Mouse (Mus musculus): Measurements from ENCODE around the gene Kcnj10. TPM values are rescaled to one million over a fixed set of nuclear protein-coding genes. Genes with fewer than 3 reads are reported as not detected.

The Kcnj10 gene
- 0.37 and 0.47 TPM in 2 replicates for total RNA-seq (2014; rRNA removed)
- 0.34 and 0.39 TPM in 2 replicates for polyA plus RNA-seq (2012; rRNA removed)

DNA sequence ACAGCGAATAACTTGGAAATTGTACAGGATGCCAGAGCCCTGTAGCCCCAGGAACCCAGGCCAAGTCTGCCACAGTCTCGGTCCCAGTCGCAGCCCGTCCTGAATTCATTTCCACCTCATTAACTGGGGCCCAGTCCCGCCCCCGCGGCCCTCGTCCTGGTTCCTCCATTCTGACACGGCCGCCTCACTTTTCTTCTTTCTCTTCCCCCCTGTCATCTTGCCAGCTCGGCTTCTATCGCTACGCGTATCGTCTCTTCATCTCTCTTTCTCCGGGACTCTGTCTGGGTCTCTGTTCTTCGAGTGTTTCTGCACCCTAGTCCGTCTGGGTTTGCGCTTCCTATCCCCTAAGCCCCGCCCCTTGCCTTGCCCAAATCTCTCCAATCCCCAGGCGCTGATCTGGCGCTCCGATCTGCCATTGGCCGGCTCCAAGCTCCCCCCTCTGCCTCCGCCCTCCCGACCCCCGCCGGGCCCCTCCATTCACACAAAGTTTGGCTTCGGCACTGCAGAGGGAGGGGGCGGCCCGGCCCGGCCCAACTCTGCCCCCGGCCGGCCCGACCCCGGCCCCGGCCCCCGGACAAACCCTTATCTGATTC lies at the start of gene Kcnj10:
Gene Kcnj10 (plus strand): TSS at position 482 of the 593 bp plus-strand sequence.
- Histone ChIP-seq H3K79me2 (ENCODE audit: control insufficient read depth, insufficient read depth, low read length) (no peaks in the 10 kb centered on the region), H3K36me3 (ENCODE audit: control insufficient read depth, insufficient read depth, low read length) (no peaks in the 10 kb centered on the region), H3K4me1 (ENCODE audit: control insufficient read depth, insufficient read depth, low read length) (no peaks in the 10 kb centered on the region), H3K4me3 (ENCODE audit: insufficient read depth, low read depth, low read length) (peak within 1 kb of the TSS; percentile 22), H3K27ac (replicated peaks; ENCODE audit: insufficient read depth, low read depth, low read length) (no peak within 1 kb of the TSS), H3K27me3 (ENCODE audit: control insufficient read depth, insufficient read depth, low read length) (peaks cover 8% of the 10 kb centered on the region), H3K9ac (ENCODE audit: low read depth, low read length) (no peak within 1 kb of the TSS)
- DNase-seq (ENCODE audit: extremely low read depth, low read depth, low spot score) = no peak
- 3% methylated on average over 38 of the region's 38 CpGs for WGBS
- TF ChIP-seq CTCF (IDR thresholded peaks at IDR 0.05; ENCODE audit: low read depth, low read length) (no peak), POLR2A (IDR thresholded peaks at IDR 0.05; ENCODE audit: extremely low read depth, insufficient read depth, low read length) (no peak)

GRCm38 (mm10) chr1:172292880-172293279 lies 48.1 kb upstream of the Kcnj10 start:
- DNase-seq (ENCODE audit: extremely low read depth, low read depth, low spot score) = no peak
- no peaks in the 10 kb centered on the region for H3K79me2 ChIP-seq (ENCODE audit: control insufficient read depth, insufficient read depth, low read length)
- no peak overlapping the region for H3K9ac ChIP-seq (ENCODE audit: low read depth, low read length)
- no peaks in the 10 kb centered on the region for H3K27me3 ChIP-seq (ENCODE audit: control insufficient read depth, insufficient read depth, low read length)
- H3K27ac ChIP-seq (replicated peaks; ENCODE audit: insufficient read depth, low read depth, low read length) = no peak overlapping the region
- no peak overlapping the region for H3K4me3 ChIP-seq (ENCODE audit: insufficient read depth, low read depth, low read length)
- WGBS = 94% methylated on average over 2 of the region's 2 CpGs
- H3K4me1 ChIP-seq (ENCODE audit: control insufficient read depth, insufficient read depth, low read length) = no peaks in the 10 kb centered on the region
- TF ChIP-seq CTCF (IDR thresholded peaks at IDR 0.05; ENCODE audit: low read depth, low read length) = no peak
- TF ChIP-seq POLR2A (IDR thresholded peaks at IDR 0.05; ENCODE audit: extremely low read depth, insufficient read depth, low read length) = no peak
- H3K36me3 ChIP-seq (ENCODE audit: control insufficient read depth, insufficient read depth, low read length) = no peaks in the 10 kb centered on the region

- H3K27ac ChIP-seq (replicated peaks; ENCODE audit: insufficient read depth, low read depth, low read length) = no peak overlapping the region
- TF ChIP-seq CTCF (IDR thresholded peaks at IDR 0.05; ENCODE audit: low read depth, low read length) = no peak
- no peak for TF ChIP-seq POLR2A (IDR thresholded peaks at IDR 0.05; ENCODE audit: extremely low read depth, insufficient read depth, low read length)
- DNase-seq (ENCODE audit: extremely low read depth, low read depth, low spot score) = no peak
- WGBS = 90% methylated on average over 11 of the region's 11 CpGs
- H3K4me1 ChIP-seq (ENCODE audit: control insufficient read depth, insufficient read depth, low read length) = no peaks in the 10 kb centered on the region
- H3K27me3 ChIP-seq (ENCODE audit: control insufficient read depth, insufficient read depth, low read length) = no peaks in the 10 kb centered on the region
- no peaks in the 10 kb centered on the region for H3K36me3 ChIP-seq (ENCODE audit: control insufficient read depth, insufficient read depth, low read length)
- H3K79me2 ChIP-seq (ENCODE audit: control insufficient read depth, insufficient read depth, low read length) = no peaks in the 10 kb centered on the region
- no peak overlapping the region for H3K9ac ChIP-seq (ENCODE audit: low read depth, low read length)
- no peak overlapping the region for H3K4me3 ChIP-seq (ENCODE audit: insufficient read depth, low read depth, low read length)
Observed at GRCm38 (mm10) chr1:172293449-172293848, 47.6 kb upstream of the Kcnj10 start.

GRCm38 (mm10) chr1:172295751-172296197 lies 45.2 kb upstream of the Kcnj10 start:
- DNase-seq (ENCODE audit: extremely low read depth, low read depth, low spot score) = no peak
- no peak overlapping the region for H3K4me3 ChIP-seq (ENCODE audit: insufficient read depth, low read depth, low read length)
- no peak overlapping the region for H3K9ac ChIP-seq (ENCODE audit: low read depth, low read length)
- TF ChIP-seq POLR2A (IDR thresholded peaks at IDR 0.05; ENCODE audit: extremely low read depth, insufficient read depth, low read length) (no peak), CTCF (IDR thresholded peaks at IDR 0.05; ENCODE audit: low read depth, low read length) (no peak)
- no peaks in the 10 kb centered on the region for H3K4me1 ChIP-seq (ENCODE audit: control insufficient read depth, insufficient read depth, low read length)
- 83% methylated on average over 4 of the region's 4 CpGs for WGBS
- H3K27me3 ChIP-seq (ENCODE audit: control insufficient read depth, insufficient read depth, low read length) = no peaks in the 10 kb centered on the region
- no peaks in the 10 kb centered on the region for H3K79me2 ChIP-seq (ENCODE audit: control insufficient read depth, insufficient read depth, low read length)
- H3K36me3 ChIP-seq (ENCODE audit: control insufficient read depth, insufficient read depth, low read length) = no peaks in the 10 kb centered on the region
- H3K27ac ChIP-seq (replicated peaks; ENCODE audit: insufficient read depth, low read depth, low read length) = no peak overlapping the region

- no peak overlapping the region for H3K27ac ChIP-seq (replicated peaks; ENCODE audit: insufficient read depth, low read depth, low read length)
- no peaks in the 10 kb centered on the region for H3K79me2 ChIP-seq (ENCODE audit: control insufficient read depth, insufficient read depth, low read length)
- H3K9ac ChIP-seq (ENCODE audit: low read depth, low read length) = no peak overlapping the region
- H3K4me1 ChIP-seq (ENCODE audit: control insufficient read depth, insufficient read depth, low read length) = no peaks in the 10 kb centered on the region
- peak; percentile 36 for DNase-seq (ENCODE audit: extremely low read depth, low read depth, low spot score)
- no peaks in the 10 kb centered on the region for H3K36me3 ChIP-seq (ENCODE audit: control insufficient read depth, insufficient read depth, low read length)
- no peak overlapping the region for H3K4me3 ChIP-seq (ENCODE audit: insufficient read depth, low read depth, low read length)
- WGBS = 76% methylated on average over 6 of the region's 6 CpGs
- no peaks in the 10 kb centered on the region for H3K27me3 ChIP-seq (ENCODE audit: control insufficient read depth, insufficient read depth, low read length)
- TF ChIP-seq CTCF (IDR thresholded peaks at IDR 0.05; ENCODE audit: low read depth, low read length) (no peak), POLR2A (IDR thresholded peaks at IDR 0.05; ENCODE audit: extremely low read depth, insufficient read depth, low read length) (no peak)
Observed at GRCm38 (mm10) chr1:172296816-172297510, 44.0 kb upstream of the Kcnj10 start.
